Mouse (Mus musculus): ENCODE results near the gene 4933407L21Rik. TPM values are rescaled to one million over a fixed set of nuclear protein-coding genes. Genes with fewer than 3 reads are reported as not detected.

Gene 4933407L21Rik
- total and polyA plus RNA-seq, 3 experiments = not detected

GRCm38 (mm10) chr1:85969519-85969918, 41.2 kb downstream of the 4933407L21Rik start:
- TF ChIP-seq EP300 (IDR thresholded peaks at IDR 0.05; ENCODE audit: insufficient read depth, low read depth, low read length) (no peak), CTCF (IDR thresholded peaks at IDR 0.05) (no peak), POLR2A (IDR thresholded peaks at IDR 0.05; ENCODE audit: insufficient read depth, low read depth, low read length) (no peak)
- 73% methylated on average over 1 of the region's 1 CpGs for WGBS
- Histone ChIP-seq H3K27ac (no peak overlapping the region), H3K79me2 (replicated peaks; ENCODE audit: control insufficient read depth, insufficient read depth, low read length) (no peaks in the 10 kb centered on the region), H3K36me3 (ENCODE audit: control insufficient read depth, insufficient read depth, low read length) (no peaks in the 10 kb centered on the region), H3K4me1 (ENCODE audit: control insufficient read depth, insufficient read depth, low read length) (no peaks in the 10 kb centered on the region), H3K4me3 (no peak overlapping the region), H3K9ac (ENCODE audit: low read depth, low read length) (no peak overlapping the region), H3K27me3 (ENCODE audit: control insufficient read depth, insufficient read depth, low read length) (no peaks in the 10 kb centered on the region)
- DNase-seq = no peak
- intact Hi-C loops (cut with DNase I) = no loop called here

GRCm38 (mm10) chr1:85971070-85971469, 42.8 kb downstream of the 4933407L21Rik start:
- Histone ChIP-seq H3K4me1 (ENCODE audit: control insufficient read depth, insufficient read depth, low read length) (no peaks in the 10 kb centered on the region), H3K36me3 (ENCODE audit: control insufficient read depth, insufficient read depth, low read length) (no peaks in the 10 kb centered on the region)
- WGBS = 87% methylated on average over 3 of the region's 3 CpGs

GRCm38 (mm10) chr1:85972341-85972740, 44.1 kb downstream of the 4933407L21Rik start:
- no peaks in the 10 kb centered on the region for H3K27me3 ChIP-seq (ENCODE audit: control insufficient read depth, insufficient read depth, low read length)
- no peak for DNase-seq
- H3K36me3 ChIP-seq (ENCODE audit: control insufficient read depth, insufficient read depth, low read length) = no peaks in the 10 kb centered on the region
- H3K4me3 ChIP-seq = no peak overlapping the region
- no peak overlapping the region for H3K27ac ChIP-seq
- 36% methylated on average over 3 of the region's 3 CpGs for WGBS
- intact Hi-C loops (cut with DNase I) = no loop called here
- no peaks in the 10 kb centered on the region for H3K79me2 ChIP-seq (replicated peaks; ENCODE audit: control insufficient read depth, insufficient read depth, low read length)
- TF ChIP-seq CTCF (IDR thresholded peaks at IDR 0.05) (no peak), POLR2A (IDR thresholded peaks at IDR 0.05; ENCODE audit: insufficient read depth, low read depth, low read length) (no peak), EP300 (IDR thresholded peaks at IDR 0.05; ENCODE audit: insufficient read depth, low read depth, low read length) (no peak)
- H3K9ac ChIP-seq (ENCODE audit: low read depth, low read length) = no peak overlapping the region
- no peaks in the 10 kb centered on the region for H3K4me1 ChIP-seq (ENCODE audit: control insufficient read depth, insufficient read depth, low read length)

More at GRCm38 (mm10) chr1:85971070-85971469, 42.8 kb downstream of the 4933407L21Rik start:
- Histone ChIP-seq H3K9ac (ENCODE audit: low read depth, low read length) (no peak overlapping the region), H3K79me2 (replicated peaks; ENCODE audit: control insufficient read depth, insufficient read depth, low read length) (no peaks in the 10 kb centered on the region), H3K4me3 (no peak overlapping the region), H3K27ac (no peak overlapping the region), H3K27me3 (ENCODE audit: control insufficient read depth, insufficient read depth, low read length) (no peaks in the 10 kb centered on the region)
- intact Hi-C loops (cut with DNase I) = no loop called here
- TF ChIP-seq CTCF (IDR thresholded peaks at IDR 0.05) (no peak), EP300 (IDR thresholded peaks at IDR 0.05; ENCODE audit: insufficient read depth, low read depth, low read length) (no peak)
- DNase-seq = no peak

- no peak overlapping the region for H3K9ac ChIP-seq (ENCODE audit: low read depth, low read length)
- TF ChIP-seq CTCF (IDR thresholded peaks at IDR 0.05) (no peak), POLR2A (IDR thresholded peaks at IDR 0.05; ENCODE audit: insufficient read depth, low read depth, low read length) (no peak), EP300 (IDR thresholded peaks at IDR 0.05; ENCODE audit: insufficient read depth, low read depth, low read length) (no peak)
- H3K27ac ChIP-seq = no peak overlapping the region
- H3K4me1 ChIP-seq (ENCODE audit: control insufficient read depth, insufficient read depth, low read length) = no peaks in the 10 kb centered on the region
- H3K27me3 ChIP-seq (ENCODE audit: control insufficient read depth, insufficient read depth, low read length) = no peaks in the 10 kb centered on the region
- H3K79me2 ChIP-seq (replicated peaks; ENCODE audit: control insufficient read depth, insufficient read depth, low read length) = no peaks in the 10 kb centered on the region
- DNase-seq = no peak
- H3K36me3 ChIP-seq (ENCODE audit: control insufficient read depth, insufficient read depth, low read length) = no peaks in the 10 kb centered on the region
- intact Hi-C loops (cut with DNase I) = no loop called here
- no peak overlapping the region for H3K4me3 ChIP-seq
- WGBS = 91% methylated on average over 2 of the region's 2 CpGs
Measured at GRCm38 (mm10) chr1:85973468-85973877, 45.2 kb downstream of the 4933407L21Rik start.

GRCm38 (mm10) chr1:85977709-85978108, 49.4 kb downstream of the 4933407L21Rik start:
- H3K27ac ChIP-seq = no peak overlapping the region
- DNase-seq = no peak
- no peak overlapping the region for H3K9ac ChIP-seq (ENCODE audit: low read depth, low read length)
- H3K79me2 ChIP-seq (replicated peaks; ENCODE audit: control insufficient read depth, insufficient read depth, low read length) = no peaks in the 10 kb centered on the region
- H3K36me3 ChIP-seq (ENCODE audit: control insufficient read depth, insufficient read depth, low read length) = no peaks in the 10 kb centered on the region
- intact Hi-C loops (cut with DNase I) = no loop called here
- H3K27me3 ChIP-seq (ENCODE audit: control insufficient read depth, insufficient read depth, low read length) = no peaks in the 10 kb centered on the region
- TF ChIP-seq EP300 (IDR thresholded peaks at IDR 0.05; ENCODE audit: insufficient read depth, low read depth, low read length) = no peak
- no peak for TF ChIP-seq CTCF (IDR thresholded peaks at IDR 0.05)
- no peak for TF ChIP-seq POLR2A (IDR thresholded peaks at IDR 0.05; ENCODE audit: insufficient read depth, low read depth, low read length)
- 84% methylated on average over 3 of the region's 3 CpGs for WGBS
- H3K4me3 ChIP-seq = no peak overlapping the region
- H3K4me1 ChIP-seq (ENCODE audit: control insufficient read depth, insufficient read depth, low read length) = no peaks in the 10 kb centered on the region

- 25% methylated on average over 7 of the region's 7 CpGs for WGBS
- DNase-seq = peak in 1 of 2 experiments; percentile 19
- intact Hi-C loops (cut with DNase I) = no loop called here
- TF ChIP-seq CTCF (IDR thresholded peaks at IDR 0.05) = no peak
- no peak for TF ChIP-seq POLR2A (IDR thresholded peaks at IDR 0.05; ENCODE audit: insufficient read depth, low read depth, low read length)
- no peak for TF ChIP-seq EP300 (IDR thresholded peaks at IDR 0.05; ENCODE audit: insufficient read depth, low read depth, low read length)
- Histone ChIP-seq H3K36me3 (ENCODE audit: control insufficient read depth, insufficient read depth, low read length) (no peaks in the 10 kb centered on the region), H3K79me2 (replicated peaks; ENCODE audit: control insufficient read depth, insufficient read depth, low read length) (no peaks in the 10 kb centered on the region), H3K4me1 (ENCODE audit: control insufficient read depth, insufficient read depth, low read length) (no peaks in the 10 kb centered on the region), H3K27ac (no peak overlapping the region), H3K9ac (ENCODE audit: low read depth, low read length) (no peak overlapping the region), H3K4me3 (no peak overlapping the region), H3K27me3 (ENCODE audit: control insufficient read depth, insufficient read depth, low read length) (no peaks in the 10 kb centered on the region)
Measured at GRCm38 (mm10) chr1:85981738-85982357, 53.6 kb downstream of the 4933407L21Rik start.

All from heart, adult 2 months (tissue).